Mouse (Mus musculus) G1E-ER4 (cell line): ENCODE results near the gene Phgdh. TPM values are rescaled to one million over a fixed set of nuclear protein-coding genes. Genes with fewer than 3 reads are reported as not detected.

Experiments
- GATA1 ChIP-seq: IDR thresholded peaks from one replicate; pipeline ENCODE4 v1.8.0; 2012; ENCODE audit warnings: low read length, inconsistent platforms
- polyA plus RNA-seq: library from polyadenylated mRNA; stranded (reverse); fragments of >175 nt; gene quantifications from 2 replicates; pipeline ENCODE4 v1.2.3, GENCODE M21; 2012

The Phgdh gene
- polyA plus RNA-seq, 1 experiment, result not detected

DNA sequence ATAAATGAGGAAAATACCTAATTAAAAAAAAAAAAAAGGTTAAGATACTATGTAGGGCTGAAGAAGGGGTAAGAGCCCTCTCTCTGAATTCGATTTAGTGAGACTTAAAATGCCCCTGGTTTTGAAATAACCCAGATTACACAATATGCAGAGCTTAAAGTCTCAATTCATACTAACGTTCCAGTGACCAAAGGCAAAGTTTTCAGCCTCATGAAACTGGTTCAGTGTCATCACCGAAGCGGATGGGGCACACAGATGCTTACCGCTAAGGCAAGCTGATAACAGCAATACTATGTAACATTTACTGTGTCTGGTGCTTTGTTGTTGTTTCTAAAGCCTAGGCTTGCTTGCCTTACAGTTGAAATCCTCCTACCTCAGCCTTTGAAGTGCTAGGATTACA lies 17.6 kb downstream of the Phgdh start:
- TF ChIP-seq GATA1, result no peak

DNA sequence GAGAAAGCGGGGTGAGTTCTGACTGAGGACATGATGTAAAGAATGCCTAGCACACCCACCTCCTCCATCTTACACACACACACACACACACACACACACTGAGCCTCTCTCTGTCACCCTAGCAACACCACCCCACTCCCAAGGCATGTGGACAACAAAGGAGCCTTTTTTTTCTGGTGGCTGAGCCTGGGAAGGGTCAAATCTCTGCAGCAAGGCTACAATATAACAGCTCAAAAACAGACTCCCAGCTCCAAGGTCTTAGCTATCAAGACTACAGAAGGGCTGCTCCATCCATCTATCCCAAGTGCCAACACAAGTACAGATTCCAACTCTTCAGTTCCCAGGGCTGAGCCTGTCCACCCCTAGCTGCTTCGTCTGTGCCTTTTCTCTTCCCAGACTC lies 20.6 kb downstream of the Phgdh start:
- no peak for TF ChIP-seq GATA1

DNA sequence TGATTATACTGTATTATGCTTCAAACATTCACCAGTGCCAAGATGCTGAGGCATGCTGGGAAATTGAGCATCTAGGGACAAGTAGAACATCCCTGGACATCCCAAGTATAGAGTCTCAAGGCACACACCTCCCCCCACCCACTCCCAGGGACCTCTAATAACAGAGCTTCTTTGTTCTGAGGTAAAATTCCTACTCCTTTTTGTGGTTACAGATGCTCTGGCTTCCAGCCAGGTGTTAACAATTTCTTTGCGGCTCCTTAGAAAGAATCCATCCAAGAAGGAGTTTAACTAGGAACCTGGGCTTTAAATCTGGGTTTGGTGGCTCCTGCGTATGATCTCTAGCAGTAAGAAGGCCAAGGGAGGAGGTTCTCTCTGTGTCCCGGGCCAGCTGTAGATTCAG lies 22.6 kb downstream of the Phgdh start:
- no peak for TF ChIP-seq GATA1

DNA sequence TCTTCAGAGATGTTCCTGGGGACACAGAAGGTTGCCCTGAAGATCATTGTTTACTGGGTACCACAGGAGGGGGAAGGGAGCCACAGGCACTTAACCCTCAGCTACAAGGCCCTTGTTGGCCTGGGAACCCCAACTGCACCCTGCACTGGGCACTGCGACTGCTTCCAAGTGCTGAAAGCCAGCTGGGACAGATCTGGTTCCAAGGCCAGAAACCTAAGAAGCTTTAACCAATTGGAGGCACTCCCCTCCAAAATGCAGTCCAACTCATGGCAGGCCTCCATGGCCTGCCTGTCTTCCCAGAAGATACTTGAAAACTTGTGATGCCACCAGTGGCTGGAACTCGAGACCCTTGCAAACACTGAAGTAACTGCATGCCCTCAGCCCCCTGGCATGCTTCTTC lies 24.6 kb downstream of the Phgdh start:
- TF ChIP-seq GATA1, result no peak

DNA sequence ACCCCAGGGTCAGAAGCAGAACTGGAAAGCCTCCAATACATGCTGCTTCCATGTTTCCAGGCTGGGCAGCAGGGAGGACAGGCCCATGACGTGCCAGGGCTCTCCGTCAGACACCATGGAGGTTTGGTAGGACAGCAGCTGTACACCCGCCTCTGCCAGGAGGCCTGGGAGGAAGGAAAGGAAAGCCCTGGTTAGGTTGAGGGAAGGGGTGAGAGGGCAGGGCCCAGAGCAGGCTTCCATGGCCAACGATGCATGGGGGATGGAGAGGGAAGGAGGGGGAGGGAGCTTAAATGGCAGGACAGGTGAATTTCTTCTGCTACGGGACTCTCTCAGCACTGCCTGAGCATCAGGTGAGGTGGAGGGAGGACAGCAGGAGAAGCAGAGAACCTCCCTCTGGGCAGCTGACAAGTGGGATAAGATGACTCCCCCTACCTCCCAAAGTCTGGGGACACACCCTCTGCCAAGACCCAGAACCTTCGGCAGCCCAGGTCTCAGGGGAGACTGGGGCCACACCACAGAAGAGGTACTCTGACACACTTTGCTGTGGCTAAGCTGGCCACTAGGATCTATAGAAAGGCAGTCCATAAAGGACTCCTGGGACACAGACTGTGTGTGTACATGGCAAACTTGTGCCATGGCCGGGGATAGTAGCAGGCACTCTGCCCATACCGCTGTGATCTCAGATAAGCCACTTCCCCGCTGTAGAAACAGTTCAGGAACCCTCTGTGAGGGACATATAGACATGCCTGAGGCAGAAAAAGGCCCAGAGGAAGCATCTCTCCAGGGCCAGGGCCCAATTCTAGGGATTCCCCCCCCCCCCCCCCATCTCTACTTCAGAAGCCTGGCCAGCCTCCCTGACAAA lies 26.3 kb downstream of the Phgdh start:
- no peak for TF ChIP-seq GATA1

DNA sequence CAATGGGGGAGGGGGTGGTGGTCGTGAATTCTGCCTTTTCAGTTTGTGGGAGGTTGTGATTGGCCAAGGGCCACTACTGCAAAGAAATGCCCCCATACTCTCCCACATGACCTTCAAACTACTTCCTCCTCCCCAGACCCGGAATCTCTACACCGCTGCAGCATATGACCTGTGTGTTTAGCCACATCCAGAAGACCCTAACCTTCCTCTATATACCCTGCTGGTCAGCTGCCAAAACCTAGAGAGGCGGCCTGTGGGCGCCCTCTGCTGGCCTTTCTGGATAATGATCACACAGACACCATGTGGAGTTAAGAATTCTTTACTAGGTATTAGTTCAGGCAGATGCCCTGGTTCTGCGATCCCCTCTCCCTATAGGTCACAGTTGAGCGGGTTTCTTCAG lies 26.9 kb downstream of the Phgdh start:
- TF ChIP-seq GATA1, result no peak

DNA sequence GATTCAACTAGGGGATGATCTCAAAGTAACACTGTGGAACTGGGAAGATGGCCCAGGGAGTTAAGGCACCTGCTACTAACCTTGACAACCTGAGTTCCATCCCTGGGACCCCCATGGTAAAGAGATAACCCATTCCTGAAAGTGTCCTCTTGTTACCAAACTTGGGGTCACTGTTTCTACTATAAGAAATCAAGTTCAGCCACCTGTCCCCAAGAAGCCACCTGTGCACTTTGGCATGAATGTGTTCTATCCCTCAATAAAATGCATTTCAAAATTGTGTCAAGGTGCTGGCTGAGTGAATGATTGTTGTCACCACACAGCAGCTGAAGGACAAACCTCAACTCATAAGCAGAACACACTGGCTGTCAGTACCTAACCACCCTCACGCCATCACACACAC lies 29.3 kb downstream of the Phgdh start:
- no peak for TF ChIP-seq GATA1

DNA sequence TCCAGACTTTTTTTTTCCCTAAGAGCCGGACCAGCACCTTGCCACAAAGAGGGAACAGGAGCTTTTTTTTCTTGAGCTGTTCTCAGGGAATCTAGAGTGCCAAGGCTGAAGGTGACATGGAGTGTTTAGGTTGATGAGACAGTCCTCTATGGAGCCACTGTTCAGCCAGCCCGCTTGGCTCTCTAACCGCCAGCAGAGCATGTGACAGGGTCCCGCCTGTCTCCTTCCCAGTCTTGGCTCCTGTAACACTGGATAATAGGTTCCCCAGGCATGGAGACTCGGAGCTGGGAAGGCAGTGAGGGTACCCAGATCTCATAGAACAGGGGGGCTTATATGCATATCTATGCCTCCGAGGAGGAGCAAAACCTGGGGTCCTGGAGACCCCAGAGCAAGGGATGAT lies 31.2 kb downstream of the Phgdh start:
- TF ChIP-seq GATA1, result no peak

DNA sequence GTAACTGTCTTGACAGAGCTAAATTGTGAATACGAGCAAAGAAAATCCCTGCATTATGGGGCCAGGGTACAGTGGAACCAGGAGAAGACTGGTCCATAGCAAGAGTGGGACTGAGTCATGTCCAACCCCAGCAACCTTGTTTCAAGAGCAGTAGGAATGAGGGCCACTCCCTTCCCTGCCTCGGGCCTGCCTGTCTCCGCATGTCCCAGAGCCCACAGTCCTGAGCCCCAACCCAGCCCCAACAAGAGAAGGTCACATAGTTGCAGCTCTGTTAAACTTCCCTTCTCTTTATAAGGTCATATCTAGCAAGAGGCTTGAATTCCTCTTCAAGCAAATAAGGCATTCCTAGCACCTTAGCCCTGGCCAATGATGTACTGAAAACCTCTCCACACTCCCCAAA lies 38.0 kb downstream of the Phgdh start:
- TF ChIP-seq GATA1, result no peak

DNA sequence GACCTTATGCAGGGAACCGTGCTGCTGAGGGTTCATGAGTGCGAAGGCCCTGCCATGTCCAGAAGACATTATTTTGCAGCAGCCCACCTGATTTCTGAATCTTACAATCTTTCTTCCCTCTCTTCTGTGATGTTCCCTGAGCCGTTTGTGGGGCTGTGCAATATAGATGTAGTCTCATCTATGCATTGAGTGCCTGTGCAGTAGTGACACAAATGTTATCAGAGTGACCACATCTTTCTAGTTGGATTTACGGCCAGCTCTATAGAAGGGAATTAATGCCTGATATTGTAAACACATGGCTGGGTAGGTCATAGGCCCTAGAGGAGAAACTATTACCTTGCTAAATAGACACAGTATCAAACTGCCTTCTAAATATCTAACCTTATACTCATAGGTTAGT lies 39.5 kb downstream of the Phgdh start:
- no peak for TF ChIP-seq GATA1

DNA sequence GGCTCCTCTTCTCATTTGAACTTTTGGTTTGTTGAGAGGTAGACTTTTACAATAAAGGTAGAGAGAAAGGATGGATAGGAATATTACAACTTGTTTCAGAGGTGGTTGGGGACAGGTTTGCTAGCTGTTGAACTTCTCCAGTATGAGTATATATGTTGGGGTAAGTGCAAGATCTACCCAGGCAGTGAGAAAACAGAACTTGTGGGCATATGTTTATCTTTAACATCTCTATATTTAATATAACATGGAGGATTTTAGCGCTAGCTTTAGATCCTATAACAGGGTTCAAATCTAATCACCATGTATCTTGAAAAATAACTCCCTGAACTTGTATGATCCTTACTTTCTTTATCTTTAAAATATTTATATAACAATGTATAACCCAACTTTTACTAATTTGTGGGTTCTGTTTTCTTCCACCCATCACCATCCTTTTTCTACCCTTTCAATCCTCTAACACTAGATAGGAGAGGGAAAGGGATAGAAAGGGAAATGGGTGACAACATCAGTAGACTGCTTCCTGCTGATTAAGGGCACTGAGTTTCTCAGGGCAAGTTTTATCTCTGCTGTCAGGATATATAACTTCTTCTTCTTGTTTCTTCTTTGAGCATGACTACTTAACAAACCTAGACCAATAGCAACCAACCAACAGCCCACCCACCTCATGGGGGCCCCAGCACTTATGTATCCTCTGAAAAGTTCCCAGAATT lies 40.2 kb downstream of the Phgdh start:
- no peak for TF ChIP-seq GATA1

DNA sequence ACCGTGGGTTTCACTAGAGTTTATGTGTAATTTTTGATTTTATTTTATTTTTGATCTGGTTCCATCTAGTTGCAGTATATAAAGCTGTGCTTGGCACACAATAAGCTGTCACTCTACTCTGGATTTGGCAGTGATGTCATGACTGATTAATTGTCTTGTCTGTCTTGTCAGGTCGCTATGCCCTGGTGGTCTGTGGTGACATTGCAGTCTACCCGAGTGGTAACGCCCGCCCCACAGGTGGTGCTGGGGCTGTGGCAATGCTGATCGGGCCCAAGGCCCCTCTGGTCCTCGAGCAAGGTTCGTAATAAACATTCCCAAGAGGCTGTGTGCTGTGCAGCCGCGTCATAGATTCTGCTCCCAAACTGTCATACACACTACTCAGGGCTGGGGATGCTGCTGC lies 43.8 kb downstream of the Phgdh start:
- no peak for TF ChIP-seq GATA1

DNA sequence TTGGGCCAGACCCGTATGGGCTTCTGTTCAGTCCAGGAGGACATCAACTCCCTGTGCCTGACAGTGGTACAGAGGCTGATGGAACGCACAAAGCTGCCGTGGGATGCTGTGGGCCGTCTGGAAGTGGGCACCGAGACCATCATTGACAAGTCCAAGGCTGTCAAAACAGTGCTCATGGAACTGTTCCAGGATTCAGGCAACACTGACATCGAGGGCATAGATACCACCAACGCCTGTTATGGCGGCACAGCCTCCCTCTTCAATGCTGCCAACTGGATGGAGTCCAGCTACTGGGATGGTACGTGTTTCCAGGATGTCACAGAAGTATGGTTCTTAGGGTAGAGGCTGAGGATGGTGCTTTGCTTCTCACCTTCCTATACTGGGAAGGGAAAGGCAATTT lies 48.7 kb downstream of the Phgdh start:
- no peak for TF ChIP-seq GATA1

DNA sequence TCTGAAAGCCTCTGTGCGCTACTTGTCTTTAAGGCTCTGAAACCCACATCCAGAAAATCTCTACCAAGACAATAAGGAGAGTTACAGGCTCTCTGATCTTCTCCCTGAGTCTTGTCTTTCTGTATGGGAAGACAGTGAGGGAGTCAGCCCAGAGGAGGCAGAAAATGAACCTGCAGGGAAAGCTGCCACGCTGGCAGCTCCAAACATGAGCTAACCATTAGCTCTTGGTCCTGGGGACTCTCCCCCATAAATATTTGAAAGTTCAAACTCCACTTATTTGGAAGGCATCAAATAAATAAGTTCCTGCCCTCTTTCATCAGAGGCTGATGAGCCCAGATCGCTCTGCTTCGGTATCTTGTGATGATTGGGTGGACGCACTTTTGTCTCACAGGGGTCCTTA lies 56.6 kb downstream of the Phgdh start:
- TF ChIP-seq GATA1, result no peak

DNA sequence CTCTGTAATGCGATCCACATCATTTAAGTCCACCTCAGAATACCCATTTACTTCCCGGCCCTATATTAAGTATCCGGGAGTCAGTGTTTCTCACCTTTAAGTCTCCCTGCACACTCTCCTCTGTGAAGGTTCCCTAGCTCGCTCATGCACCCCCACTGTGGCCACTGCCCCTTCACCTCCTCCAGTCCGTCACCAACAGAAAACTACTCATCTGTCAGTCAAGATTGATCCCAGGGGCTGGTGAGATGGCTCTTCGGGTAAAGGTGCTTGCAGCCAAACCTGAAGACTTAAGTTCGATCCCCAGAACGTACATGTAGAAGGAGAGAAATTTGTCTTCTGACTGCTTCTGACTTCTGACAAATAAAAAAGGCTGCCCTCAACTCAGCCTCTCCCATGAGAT lies 57.4 kb downstream of the Phgdh start:
- TF ChIP-seq GATA1, result no peak

DNA sequence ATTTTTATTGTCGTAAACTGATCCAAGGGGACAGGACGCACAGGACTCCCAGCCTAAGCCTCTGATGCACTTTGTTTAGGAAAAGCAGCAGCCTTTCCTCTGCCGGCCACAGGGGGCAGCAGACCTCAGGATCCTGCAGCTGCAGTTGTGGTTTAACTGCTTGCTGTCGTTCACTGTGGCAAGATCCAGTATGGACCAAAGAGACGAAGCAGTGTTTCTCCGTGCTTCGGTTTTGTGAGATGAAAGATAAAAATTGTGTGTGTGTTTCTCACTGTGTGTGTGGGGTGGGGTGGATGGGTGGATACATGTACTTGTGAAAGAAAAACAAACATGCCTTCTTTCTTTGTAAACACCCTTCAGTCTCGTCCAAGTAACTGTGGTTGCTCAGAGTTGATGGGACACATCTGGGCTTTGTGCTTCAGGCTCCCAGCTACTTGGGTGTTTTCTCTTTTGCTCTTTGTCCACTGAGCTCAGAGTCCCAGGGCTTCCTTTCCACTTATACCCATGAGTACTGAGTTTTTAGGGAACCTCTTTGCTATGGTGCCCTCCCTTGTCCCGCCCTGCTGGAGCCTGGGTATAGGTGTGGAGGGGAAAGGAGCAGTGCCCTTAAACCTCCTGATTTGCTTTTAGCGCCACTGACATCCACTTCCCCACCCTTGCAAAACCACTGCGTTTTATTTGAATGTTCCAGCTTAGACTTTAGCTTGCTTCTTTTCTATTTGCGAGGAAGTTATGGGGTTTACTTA lies 58.7 kb downstream of the Phgdh start:
- TF ChIP-seq GATA1, result no peak

DNA sequence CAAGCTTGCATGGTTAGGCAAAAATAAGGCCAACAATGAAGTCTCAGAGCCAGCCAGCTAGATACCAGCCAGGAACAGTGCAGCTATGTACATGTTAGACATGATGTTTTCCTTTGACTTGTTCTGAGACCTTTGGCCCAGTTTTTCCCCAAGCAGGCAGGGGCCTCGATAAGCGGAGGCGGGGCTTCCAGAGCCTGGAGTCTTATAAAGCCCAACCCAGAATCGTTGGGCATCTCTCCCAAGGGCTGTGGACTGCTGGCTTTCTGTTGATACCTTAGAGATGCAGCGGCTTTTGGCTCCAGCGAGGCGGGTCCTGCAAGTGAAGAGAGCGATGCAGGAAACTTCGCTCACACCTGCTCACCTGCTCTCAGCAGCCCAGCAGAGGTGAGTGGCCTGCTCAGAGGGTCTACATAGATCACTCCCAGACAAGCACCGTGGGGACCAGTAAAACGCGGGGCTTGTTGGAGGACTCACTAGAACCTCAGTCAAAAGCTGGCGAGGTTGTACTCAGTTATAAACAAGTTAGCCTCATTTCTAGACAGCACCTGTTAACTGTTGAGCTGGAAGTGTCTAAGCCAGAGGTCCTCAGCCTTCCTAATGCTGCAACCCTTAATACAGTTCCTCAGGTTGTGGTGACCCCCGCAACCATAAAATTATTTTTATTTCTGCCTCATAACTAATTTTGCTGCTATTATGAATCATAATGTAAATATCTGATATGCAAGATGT lies 59.4 kb downstream of the Phgdh start, which contains the start of gene Hmgcs2:
Gene Hmgcs2 (plus strand): TSS at position 232 of the 729 bp plus-strand sequence.
- TF ChIP-seq GATA1, result no peak
